Mouse (Mus musculus) adrenal gland, postnatal 36 days (tissue): ENCODE data around the gene Tcf7l1. TPM values are rescaled to one million over a fixed set of nuclear protein-coding genes. Genes with fewer than 3 reads are reported as not detected.
A peak's percentile ranks its signal among the peaks of the same experiment; 100 is the strongest.

Source experiments
- DNase-seq, 2 experiments: peaks; one replicate each; pipeline ENCODE4 v3.0.0; 2021; ENCODE audit warnings: mixed read lengths in 1 of 2
- total RNA-seq, 2 experiments: library from RNA; stranded (reverse); gene quantifications; 2 replicates each; pipeline ENCODE4 v1.2.3; 2021

Tcf7l1 gene
- total RNA-seq, 2 experiments from 2014 or later = 12.3 to 14.7 TPM

GRCm38 (mm10) chr6:72659717-72660390 lies 129.2 kb downstream of the Tcf7l1 start:
- no peak for DNase-seq

- DNase-seq = peak in 1 of 2 experiments; percentile 40
Measured at GRCm38 (mm10) chr6:72658006-72658405, 131.0 kb downstream of the Tcf7l1 start.

- no peak for DNase-seq
Measured at GRCm38 (mm10) chr6:72656053-72656442, 133.0 kb downstream of the Tcf7l1 start.

GRCm38 (mm10) chr6:72655309-72656052 lies 133.6 kb downstream of the Tcf7l1 start:
- peak; percentile 83 to 86 for DNase-seq

GRCm38 (mm10) chr6:72654355-72654754 lies 134.7 kb downstream of the Tcf7l1 start:
- DNase-seq = no peak

- peak; percentile 81 to 84 for DNase-seq
Measured at GRCm38 (mm10) chr6:72653419-72653818, 135.6 kb downstream of the Tcf7l1 start.

GRCm38 (mm10) chr6:72650338-72650851 lies 138.7 kb downstream of the Tcf7l1 start:
- no peak for DNase-seq

GRCm38 (mm10) chr6:72648002-72648595 lies 141.0 kb downstream of the Tcf7l1 start:
- no peak for DNase-seq

GRCm38 (mm10) chr6:72647383-72647820 lies 141.7 kb downstream of the Tcf7l1 start:
- DNase-seq = peak; percentile 70 to 75

- DNase-seq = no peak
Measured at GRCm38 (mm10) chr6:72645364-72645763, 143.7 kb downstream of the Tcf7l1 start.

- peak in 1 of 2 experiments; percentile 19 for DNase-seq
Measured at GRCm38 (mm10) chr6:72644576-72644975, 144.5 kb downstream of the Tcf7l1 start.

- DNase-seq = no peak
Measured at GRCm38 (mm10) chr6:72641218-72641954, 147.7 kb downstream of the Tcf7l1 start.

- DNase-seq = no peak
Measured at GRCm38 (mm10) chr6:72636940-72637339, 152.1 kb downstream of the Tcf7l1 start.

- DNase-seq = peak; percentile 52 to 68
Measured at GRCm38 (mm10) chr6:72635760-72636431, 153.2 kb downstream of the Tcf7l1 start.

- no peak for DNase-seq
Measured at GRCm38 (mm10) chr6:72634311-72634710, 154.7 kb downstream of the Tcf7l1 start.

- no peak for DNase-seq
Measured at GRCm38 (mm10) chr6:72631700-72632099, 157.4 kb downstream of the Tcf7l1 start.

- no peak for DNase-seq
Measured at GRCm38 (mm10) chr6:72630961-72631360, 158.1 kb downstream of the Tcf7l1 start.

- DNase-seq = no peak
Measured at GRCm38 (mm10) chr6:72630370-72630769, 158.7 kb downstream of the Tcf7l1 start.

- DNase-seq = no peak
Measured at GRCm38 (mm10) chr6:72627276-72627675, 161.8 kb downstream of the Tcf7l1 start.

- DNase-seq = no peak
Measured at GRCm38 (mm10) chr6:72626391-72626790, 162.7 kb downstream of the Tcf7l1 start.

GRCm38 (mm10) chr6:72623661-72624402 lies 165.2 kb downstream of the Tcf7l1 start:
- peak; percentile 84 to 86 for DNase-seq
